Mouse (Mus musculus): ENCODE data around the gene Cux1.

DNA sequence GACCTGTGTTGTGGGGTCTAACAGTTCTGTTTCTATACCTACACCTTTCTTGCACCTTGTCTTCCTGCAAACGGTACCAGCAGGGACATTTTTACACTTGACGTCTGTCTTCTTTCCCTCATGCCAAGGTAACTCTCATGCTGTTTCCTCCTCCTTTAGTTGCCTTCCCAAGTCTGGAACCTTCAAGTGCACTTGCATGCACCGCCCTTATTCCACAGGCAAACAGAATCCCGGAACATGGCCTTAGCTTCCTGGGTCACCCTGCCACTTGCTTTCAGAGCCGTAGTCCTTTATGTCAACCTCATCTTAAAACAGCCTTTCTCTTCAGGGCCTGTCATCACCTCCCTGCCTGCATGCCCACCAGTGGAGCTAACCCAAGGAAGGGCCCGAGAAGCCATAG, 15.7 kb downstream of the Cux1 start:
- TF ChIP-seq POLR2A (IDR thresholded peaks at IDR 0.05; ENCODE audit: borderline replicate concordance, control insufficient read depth, low read depth, low read length): no peak
- no peak for TF ChIP-seq CTCF (IDR thresholded peaks at IDR 0.05; ENCODE audit: control insufficient read depth, insufficient read depth, low read length)
